Mouse (Mus musculus) megakaryocyte, embryonic 14.5 days (primary cell): Measurements from ENCODE around the gene Cdh6.

Experiments used
- FLI1 ChIP-seq: IDR thresholded peaks from 2 replicates; pipeline ENCODE4 v1.6.1; 2012; ENCODE audit warnings: low read length, inconsistent platforms, mixed read lengths
- GATA1 ChIP-seq: IDR thresholded peaks from 3 replicates; pipeline ENCODE4 v1.6.1; 2012; ENCODE audit warnings: mixed read lengths, low read length, inconsistent platforms, borderline replicate concordance

- TF ChIP-seq FLI1 (no peak), GATA1 (no peak)
Measured at GRCm38 (mm10) chr15:13095406-13095805, 78.1 kb downstream of the Cdh6 start.
